Mouse (Mus musculus): Measurements from ENCODE around the gene Rbm48. TPM values are rescaled to one million over a fixed set of nuclear protein-coding genes. Genes with fewer than 3 reads are reported as not detected.

The Rbm48 gene
- 16.3 and 17.3 TPM in 2 replicates for polyA plus RNA-seq (2014; fragmentation: Nextera tagmentation; extraction: Ambion mirVana)

DNA sequence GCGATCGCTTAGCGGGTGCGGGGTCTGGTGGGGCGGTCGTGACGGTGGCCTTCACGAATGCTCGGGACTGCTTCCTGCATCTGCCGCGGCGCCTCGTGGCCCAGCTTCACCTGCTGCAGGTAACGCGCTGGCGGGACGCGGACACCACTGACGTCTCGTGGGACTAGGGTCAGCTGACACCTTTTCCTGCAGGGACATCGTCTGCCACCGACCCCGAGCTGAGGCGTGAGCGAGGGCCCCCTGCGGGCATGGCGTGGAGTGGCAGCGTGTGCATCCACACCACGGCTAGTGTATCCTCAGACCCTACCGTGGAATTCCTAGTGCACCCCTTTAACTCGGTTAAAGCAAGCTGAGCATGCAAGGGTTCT is at the start of gene Rbm48:
TSS of gene Rbm48 (minus strand) at position 187 of the 368 bp plus-strand sequence.
- Histone ChIP-seq H3K4me2 (ENCODE audit: low read depth, low read length) (peak within 1 kb of the TSS; percentile 72), H3K4me3 (ENCODE audit: low read depth, low read length) (peak within 1 kb of the TSS; percentile 56), H3K9me3 (replicated peaks; ENCODE audit: control insufficient read depth, low read length) (no peaks in the 10 kb centered on the region), H3K4me1 (ENCODE audit: control insufficient read depth, insufficient read depth, low read length) (no peaks in the 10 kb centered on the region), H3K9ac (replicated peaks; ENCODE audit: low read length) (peak within 1 kb of the TSS; percentile 74), H3K27me3 (ENCODE audit: control insufficient read depth, insufficient read depth, low read length) (no peaks in the 10 kb centered on the region), H3K27ac (replicated peaks; ENCODE audit: low read depth, low read length) (no peak within 1 kb of the TSS), H3K36me3 (replicated peaks; ENCODE audit: control insufficient read depth, insufficient read depth, low read depth, low read length) (no peaks in the 10 kb centered on the region)
- DNase-seq (ENCODE audit: low spot score): peak; percentile 82
- peak; percentile 85 for ATAC-seq (replicated peaks; ENCODE audit: insufficient number of reproducible peaks, low FRiP score, low TSS enrichment, low read depth)
- WGBS: under 1% methylated on average over 29 of the region's 31 CpGs

DNA sequence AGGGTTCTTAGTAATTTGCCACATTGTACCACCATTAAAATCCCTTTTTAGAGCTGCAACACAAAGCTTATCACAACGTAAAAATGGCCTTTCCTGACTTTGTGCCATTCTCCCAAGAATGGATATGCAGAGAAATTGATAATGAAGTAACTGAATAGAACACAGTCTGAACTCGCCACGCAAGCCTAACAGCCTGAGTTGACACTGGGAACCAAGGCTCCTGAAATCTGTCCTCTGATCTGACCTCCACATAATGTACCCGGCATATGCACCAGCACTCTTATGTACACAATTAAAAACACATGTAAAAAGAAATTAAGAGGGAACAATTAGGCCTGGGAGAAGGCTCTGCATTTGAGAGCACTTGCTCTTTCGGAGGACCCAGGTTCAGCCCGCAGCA is 48.9 kb upstream of the Rbm48 start:
- no peaks in the 10 kb centered on the region for H3K9me3 ChIP-seq (replicated peaks; ENCODE audit: control insufficient read depth, low read length)
- no peaks in the 10 kb centered on the region for H3K27me3 ChIP-seq (ENCODE audit: control insufficient read depth, insufficient read depth, low read length)
- no peak overlapping the region for H3K9ac ChIP-seq (replicated peaks; ENCODE audit: low read length)
- no peak overlapping the region for H3K4me2 ChIP-seq (ENCODE audit: low read depth, low read length)
- H3K4me1 ChIP-seq (ENCODE audit: control insufficient read depth, insufficient read depth, low read length): no peaks in the 10 kb centered on the region
- DNase-seq (ENCODE audit: low spot score) (no peak), ATAC-seq (replicated peaks; ENCODE audit: insufficient number of reproducible peaks, low FRiP score, low TSS enrichment, low read depth) (no peak)
- WGBS: 60% methylated on average over 6 of the region's 6 CpGs
- no peak overlapping the region for H3K27ac ChIP-seq (replicated peaks; ENCODE audit: low read depth, low read length)
- no peak overlapping the region for H3K4me3 ChIP-seq (ENCODE audit: low read depth, low read length)
- peaks cover 2% of the 10 kb centered on the region for H3K36me3 ChIP-seq (replicated peaks; ENCODE audit: control insufficient read depth, insufficient read depth, low read depth, low read length)

DNA sequence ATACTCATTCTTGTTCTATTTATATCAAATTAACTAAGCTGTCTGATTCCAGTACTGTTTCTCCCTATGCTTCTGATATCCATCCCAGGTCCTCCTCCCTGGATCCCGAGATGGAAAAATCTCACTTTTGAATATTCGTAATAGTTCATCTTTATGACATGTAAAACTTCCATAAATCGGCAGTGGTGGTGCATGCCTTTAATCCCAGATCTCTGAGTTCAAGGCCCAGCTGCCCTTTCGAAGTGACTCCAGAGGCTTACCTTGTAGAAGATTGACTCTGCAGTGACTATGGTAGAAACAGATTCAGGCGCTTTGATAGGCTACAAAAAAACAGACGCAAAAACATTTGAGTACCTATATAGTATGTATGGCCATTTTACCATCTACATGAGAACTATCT is 48.2 kb upstream of the Rbm48 start:
- Histone ChIP-seq H3K9ac (replicated peaks; ENCODE audit: low read length) (no peak overlapping the region), H3K27me3 (ENCODE audit: control insufficient read depth, insufficient read depth, low read length) (no peaks in the 10 kb centered on the region), H3K4me2 (ENCODE audit: low read depth, low read length) (no peak overlapping the region), H3K27ac (replicated peaks; ENCODE audit: low read depth, low read length) (no peak overlapping the region), H3K4me3 (ENCODE audit: low read depth, low read length) (no peak overlapping the region), H3K4me1 (ENCODE audit: control insufficient read depth, insufficient read depth, low read length) (no peaks in the 10 kb centered on the region), H3K9me3 (replicated peaks; ENCODE audit: control insufficient read depth, low read length) (no peaks in the 10 kb centered on the region), H3K36me3 (replicated peaks; ENCODE audit: control insufficient read depth, insufficient read depth, low read depth, low read length) (peaks cover 2% of the 10 kb centered on the region)
- WGBS: 94% methylated on average over 6 of the region's 6 CpGs
- DNase-seq (ENCODE audit: low spot score) (no peak), ATAC-seq (replicated peaks; ENCODE audit: insufficient number of reproducible peaks, low FRiP score, low TSS enrichment, low read depth) (no peak)

DNA sequence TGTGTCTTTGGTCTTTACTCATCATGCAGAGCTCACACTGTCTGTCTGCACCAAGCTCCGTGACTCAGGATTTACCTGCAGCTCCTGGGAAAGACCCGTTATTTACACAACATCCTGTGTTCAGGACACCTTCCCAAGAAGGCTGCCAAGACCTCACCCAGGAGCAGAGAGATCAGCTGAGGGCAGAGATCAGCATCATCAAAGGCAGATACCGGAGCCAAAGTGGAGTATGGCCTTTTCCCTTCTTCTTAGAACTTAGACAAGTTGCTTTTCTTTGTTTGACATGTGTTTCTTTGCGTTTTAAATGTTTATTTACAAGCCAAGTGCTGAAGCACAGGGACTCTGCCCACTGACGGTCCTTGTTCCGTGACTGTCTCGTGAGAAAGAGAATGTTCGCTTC is 38.9 kb upstream of the Rbm48 start:
- no peak for DNase-seq (ENCODE audit: low spot score)
- H3K36me3 ChIP-seq (replicated peaks; ENCODE audit: control insufficient read depth, insufficient read depth, low read depth, low read length): no peaks in the 10 kb centered on the region
- WGBS: 77% methylated on average over 8 of the region's 8 CpGs

DNA sequence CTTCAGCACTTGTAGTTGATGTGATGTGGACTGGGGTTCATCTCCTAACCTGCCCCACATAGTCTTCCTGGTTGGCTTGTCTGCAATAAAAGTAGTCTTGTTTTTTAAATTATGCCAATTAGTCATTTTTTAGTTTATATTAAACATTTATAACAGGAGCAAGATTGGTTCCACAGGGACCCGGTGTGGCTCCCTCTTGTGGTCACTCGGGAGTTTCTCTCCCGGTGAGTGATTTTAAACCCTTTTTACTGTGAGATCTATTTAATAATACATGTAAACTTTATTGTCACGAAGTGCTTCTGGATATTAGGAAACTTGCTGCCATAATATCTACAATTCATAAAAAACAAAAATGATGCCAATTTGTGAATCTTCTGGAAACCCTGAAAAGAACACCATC is 37.6 kb upstream of the Rbm48 start:
- WGBS: 76% methylated on average over 4 of the region's 4 CpGs

More for the DNA sequence above, 38.9 kb upstream of the Rbm48 start:
- no peaks in the 10 kb centered on the region for H3K4me1 ChIP-seq (ENCODE audit: control insufficient read depth, insufficient read depth, low read length)
- no peak overlapping the region for H3K27ac ChIP-seq (replicated peaks; ENCODE audit: low read depth, low read length)
- H3K9me3 ChIP-seq (replicated peaks; ENCODE audit: control insufficient read depth, low read length): no peaks in the 10 kb centered on the region
- no peak overlapping the region for H3K4me3 ChIP-seq (ENCODE audit: low read depth, low read length)
- H3K4me2 ChIP-seq (ENCODE audit: low read depth, low read length): no peak overlapping the region
- ATAC-seq (replicated peaks; ENCODE audit: insufficient number of reproducible peaks, low FRiP score, low TSS enrichment, low read depth): no peak
- H3K27me3 ChIP-seq (ENCODE audit: control insufficient read depth, insufficient read depth, low read length): no peaks in the 10 kb centered on the region
- H3K9ac ChIP-seq (replicated peaks; ENCODE audit: low read length): no peak overlapping the region

DNA sequence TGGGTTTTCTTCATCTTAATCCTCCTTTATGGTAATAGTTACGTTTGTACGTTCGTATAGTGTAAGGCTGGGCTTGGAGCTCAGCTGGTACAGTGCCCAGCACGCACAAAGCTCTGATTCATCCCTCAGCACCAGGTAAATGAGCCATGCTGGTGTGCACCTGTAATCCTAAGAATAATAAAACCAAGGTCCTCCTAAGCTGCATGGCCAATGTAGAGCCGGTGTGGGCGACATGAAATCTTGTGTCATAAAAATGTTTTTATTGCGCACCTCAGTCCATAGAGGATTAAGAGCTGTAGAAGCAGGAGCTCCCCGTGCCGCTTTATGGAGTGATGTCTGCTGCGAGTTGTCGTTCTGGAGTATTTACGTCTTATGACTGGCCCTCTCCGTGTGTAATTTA is 36.9 kb upstream of the Rbm48 start:
- Histone ChIP-seq H3K27me3 (ENCODE audit: control insufficient read depth, insufficient read depth, low read length) (no peaks in the 10 kb centered on the region), H3K36me3 (replicated peaks; ENCODE audit: control insufficient read depth, insufficient read depth, low read depth, low read length) (no peaks in the 10 kb centered on the region), H3K4me1 (ENCODE audit: control insufficient read depth, insufficient read depth, low read length) (no peaks in the 10 kb centered on the region), H3K4me3 (ENCODE audit: low read depth, low read length) (no peak overlapping the region), H3K4me2 (ENCODE audit: low read depth, low read length) (no peak overlapping the region), H3K9me3 (replicated peaks; ENCODE audit: control insufficient read depth, low read length) (no peaks in the 10 kb centered on the region), H3K9ac (replicated peaks; ENCODE audit: low read length) (no peak overlapping the region), H3K27ac (replicated peaks; ENCODE audit: low read depth, low read length) (no peak overlapping the region)
- 94% methylated on average over 13 of the region's 13 CpGs for WGBS
- DNase-seq (ENCODE audit: low spot score) (no peak), ATAC-seq (replicated peaks; ENCODE audit: insufficient number of reproducible peaks, low FRiP score, low TSS enrichment, low read depth) (no peak)

More for the DNA sequence above, 37.6 kb upstream of the Rbm48 start:
- Histone ChIP-seq H3K27ac (replicated peaks; ENCODE audit: low read depth, low read length) (no peak overlapping the region), H3K4me3 (ENCODE audit: low read depth, low read length) (no peak overlapping the region), H3K36me3 (replicated peaks; ENCODE audit: control insufficient read depth, insufficient read depth, low read depth, low read length) (no peaks in the 10 kb centered on the region), H3K4me1 (ENCODE audit: control insufficient read depth, insufficient read depth, low read length) (no peaks in the 10 kb centered on the region), H3K9me3 (replicated peaks; ENCODE audit: control insufficient read depth, low read length) (no peaks in the 10 kb centered on the region), H3K4me2 (ENCODE audit: low read depth, low read length) (no peak overlapping the region), H3K9ac (replicated peaks; ENCODE audit: low read length) (no peak overlapping the region), H3K27me3 (ENCODE audit: control insufficient read depth, insufficient read depth, low read length) (no peaks in the 10 kb centered on the region)
- DNase-seq (ENCODE audit: low spot score): peak; percentile 5
- no peak for ATAC-seq (replicated peaks; ENCODE audit: insufficient number of reproducible peaks, low FRiP score, low TSS enrichment, low read depth)

DNA sequence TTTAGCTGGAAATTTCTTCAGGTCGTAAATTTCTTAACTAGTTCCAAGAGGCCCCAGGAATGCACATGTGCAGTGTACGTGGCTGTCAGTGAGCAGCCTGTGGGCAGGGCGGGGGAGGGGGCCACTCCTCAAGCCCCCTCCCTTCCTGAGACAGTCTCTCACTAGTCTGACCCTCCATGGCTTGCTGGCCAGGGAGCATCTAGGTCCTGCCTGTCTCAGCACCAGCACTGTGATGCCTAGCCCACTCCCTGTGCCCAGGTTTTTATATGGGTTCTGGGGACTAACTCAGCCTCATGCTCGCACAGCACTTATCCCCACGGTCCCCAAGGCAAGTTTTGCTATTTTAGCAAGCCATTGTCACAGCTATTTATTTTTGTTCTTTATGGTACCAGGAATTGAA is 35.9 kb upstream of the Rbm48 start:
- Histone ChIP-seq H3K9ac (replicated peaks; ENCODE audit: low read length) (no peak overlapping the region), H3K4me2 (ENCODE audit: low read depth, low read length) (no peak overlapping the region), H3K27me3 (ENCODE audit: control insufficient read depth, insufficient read depth, low read length) (no peaks in the 10 kb centered on the region), H3K27ac (replicated peaks; ENCODE audit: low read depth, low read length) (no peak overlapping the region), H3K4me1 (ENCODE audit: control insufficient read depth, insufficient read depth, low read length) (no peaks in the 10 kb centered on the region), H3K4me3 (ENCODE audit: low read depth, low read length) (no peak overlapping the region), H3K9me3 (replicated peaks; ENCODE audit: control insufficient read depth, low read length) (no peaks in the 10 kb centered on the region), H3K36me3 (replicated peaks; ENCODE audit: control insufficient read depth, insufficient read depth, low read depth, low read length) (no peaks in the 10 kb centered on the region)
- WGBS: 78% methylated on average over 5 of the region's 5 CpGs
- DNase-seq (ENCODE audit: low spot score) (no peak), ATAC-seq (replicated peaks; ENCODE audit: insufficient number of reproducible peaks, low FRiP score, low TSS enrichment, low read depth) (0 out of 2 replicates have a peak, but pooled peaks have one; percentile 56)

DNA sequence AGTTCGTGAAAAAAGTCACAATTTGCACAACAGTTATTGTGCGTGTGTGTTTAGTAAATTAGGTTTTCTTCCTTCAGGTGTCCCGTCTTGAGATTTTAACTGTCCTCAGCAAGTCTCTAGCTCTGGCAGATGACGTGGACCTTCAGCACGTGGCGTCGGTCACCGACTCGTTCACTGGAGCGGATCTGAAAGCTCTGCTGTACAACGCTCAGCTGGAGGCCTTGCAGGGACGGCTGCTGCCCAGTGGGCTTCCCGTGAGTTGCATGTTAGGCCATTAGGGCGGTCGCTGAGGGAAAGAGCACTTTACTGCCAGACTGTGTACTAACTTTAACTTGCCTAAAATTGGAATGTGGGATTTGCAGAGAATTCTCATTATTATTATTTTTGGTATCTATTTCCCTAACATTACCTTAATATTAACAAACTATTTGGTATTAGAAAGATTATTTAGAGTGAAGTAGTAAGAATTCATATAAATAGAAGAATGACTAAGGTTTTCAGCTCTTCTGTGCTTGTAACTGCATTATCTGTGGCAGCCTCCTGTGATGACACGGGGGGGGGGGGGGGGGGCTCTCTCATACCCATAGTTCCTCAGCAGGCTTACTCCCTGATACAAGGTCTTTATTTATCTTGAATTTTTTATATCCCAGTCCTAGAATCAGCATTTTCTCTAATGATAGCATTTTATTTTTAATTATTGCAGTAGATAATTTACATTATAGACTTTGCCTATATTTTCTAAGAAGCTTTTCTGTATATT is 35.3 kb upstream of the Rbm48 start:
- Histone ChIP-seq H3K4me2 (ENCODE audit: low read depth, low read length) (no peak overlapping the region), H3K27ac (replicated peaks; ENCODE audit: low read depth, low read length) (no peak overlapping the region), H3K27me3 (ENCODE audit: control insufficient read depth, insufficient read depth, low read length) (no peaks in the 10 kb centered on the region), H3K4me1 (ENCODE audit: control insufficient read depth, insufficient read depth, low read length) (no peaks in the 10 kb centered on the region), H3K4me3 (ENCODE audit: low read depth, low read length) (no peak overlapping the region), H3K9ac (replicated peaks; ENCODE audit: low read length) (no peak overlapping the region), H3K36me3 (replicated peaks; ENCODE audit: control insufficient read depth, insufficient read depth, low read depth, low read length) (no peaks in the 10 kb centered on the region), H3K9me3 (replicated peaks; ENCODE audit: control insufficient read depth, low read length) (no peaks in the 10 kb centered on the region)
- DNase-seq (ENCODE audit: low spot score) (no peak), ATAC-seq (replicated peaks; ENCODE audit: insufficient number of reproducible peaks, low FRiP score, low TSS enrichment, low read depth) (no peak)
- WGBS: 71% methylated on average over 16 of the region's 16 CpGs
